Mouse (Mus musculus) thymus, postnatal 4 days (tissue): ENCODE data around the gene Pnrc1.
A peak's percentile ranks its signal among the peaks of the same experiment; 100 is the strongest.

ENCODE experiments used
- DNase-seq: peaks from one replicate; pipeline ENCODE4 v3.0.0; 2021

The Pnrc1 gene

DNA sequence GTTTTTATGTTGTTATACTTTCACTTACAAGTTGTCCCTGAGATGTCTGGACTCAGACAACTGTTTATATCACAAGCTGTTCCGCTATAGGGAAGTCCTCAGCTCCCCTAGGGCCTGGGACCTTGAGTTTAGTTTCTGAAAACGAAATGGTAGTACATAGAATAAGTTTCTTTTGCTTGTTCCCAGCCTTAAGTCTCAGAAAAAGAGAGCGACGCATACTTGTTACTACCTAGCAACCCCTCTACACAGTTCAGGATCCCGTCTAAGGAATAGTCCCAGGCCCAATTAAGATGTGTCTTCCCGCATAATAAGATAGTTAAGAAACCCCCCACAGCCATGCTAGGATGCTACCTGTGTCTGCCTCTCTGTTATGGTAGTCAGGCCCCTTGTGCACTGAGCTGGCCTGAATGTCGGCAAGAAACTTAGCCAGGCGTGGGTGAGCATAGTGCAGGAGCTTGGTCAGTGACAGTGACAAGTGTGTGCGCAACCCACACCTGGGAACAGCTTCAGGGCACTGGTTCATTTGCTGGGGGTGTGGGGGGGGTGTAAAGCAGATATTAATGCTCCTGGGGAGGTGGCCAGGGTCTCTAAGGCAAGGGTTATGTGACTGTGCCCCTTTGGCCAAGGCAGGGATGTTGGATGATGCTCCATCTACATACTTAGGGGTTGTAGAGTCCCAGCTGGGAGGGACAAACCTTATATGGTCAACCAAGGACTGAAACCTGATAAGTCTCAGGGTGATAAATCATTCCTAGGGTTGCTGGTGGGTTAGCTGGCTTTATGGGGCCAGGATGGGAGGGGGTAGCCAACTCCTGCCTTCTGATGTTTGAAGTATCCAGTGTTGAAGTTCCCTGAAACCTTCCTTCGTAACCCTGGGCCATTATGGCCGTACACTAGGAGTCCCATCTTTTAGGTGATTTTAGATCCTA lies 19.3 kb downstream of the Pnrc1 start:
- no peak for DNase-seq

DNA sequence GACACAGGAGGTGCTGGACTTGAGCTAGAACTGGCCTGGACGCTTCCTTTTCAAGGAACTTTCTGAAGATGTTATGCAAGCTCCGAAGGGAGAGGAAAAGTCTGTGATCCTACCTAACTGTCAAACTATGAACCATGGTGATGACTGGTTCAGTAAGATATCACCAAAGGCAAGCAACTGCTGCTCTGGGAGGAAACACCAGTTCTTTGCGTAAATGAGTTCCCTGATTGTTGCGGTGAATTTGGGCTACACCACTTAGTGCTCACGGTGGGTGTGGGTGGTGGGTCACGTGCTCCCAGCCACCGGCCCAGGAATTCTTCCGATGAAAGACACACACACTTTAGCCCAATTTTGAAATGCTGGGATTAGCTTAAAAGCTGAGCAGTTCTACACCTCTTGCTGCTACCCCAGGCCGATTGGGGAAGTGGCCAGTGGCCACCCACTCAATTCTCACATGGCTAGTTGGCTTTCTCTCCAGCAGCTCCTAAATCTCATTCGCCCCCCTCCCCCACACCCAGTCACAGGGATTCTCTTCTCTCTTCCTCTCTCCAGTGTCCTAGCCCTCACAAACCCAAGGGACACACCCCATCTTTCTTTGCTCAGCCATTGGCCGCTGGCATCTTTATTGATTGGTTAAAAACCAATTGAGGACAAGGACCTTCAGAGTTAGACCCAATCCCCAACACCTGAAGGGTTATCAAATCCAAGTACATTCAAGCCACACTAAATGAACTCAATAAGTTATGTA lies 24.8 kb downstream of the Pnrc1 start:
- DNase-seq = no peak

DNA sequence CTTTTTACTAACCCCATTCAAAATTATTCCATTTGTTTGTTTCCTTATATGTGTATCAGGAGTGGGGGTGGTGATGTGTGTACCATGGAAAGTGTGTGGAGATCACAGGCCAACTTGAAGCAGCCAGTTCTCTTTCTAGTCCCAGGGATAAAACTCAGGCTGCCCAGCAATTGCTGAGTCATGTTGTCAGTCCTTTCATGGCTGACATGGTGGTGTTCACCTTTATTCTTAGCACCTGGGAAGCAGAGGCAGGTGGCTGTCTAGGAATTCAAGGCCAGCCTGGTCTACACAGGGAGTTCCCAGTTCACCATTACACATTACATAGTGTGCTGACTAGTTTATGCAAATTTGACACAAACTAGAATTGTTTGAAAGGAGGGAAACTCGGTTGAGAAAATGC lies 27.1 kb downstream of the Pnrc1 start:
- DNase-seq = no peak

DNA sequence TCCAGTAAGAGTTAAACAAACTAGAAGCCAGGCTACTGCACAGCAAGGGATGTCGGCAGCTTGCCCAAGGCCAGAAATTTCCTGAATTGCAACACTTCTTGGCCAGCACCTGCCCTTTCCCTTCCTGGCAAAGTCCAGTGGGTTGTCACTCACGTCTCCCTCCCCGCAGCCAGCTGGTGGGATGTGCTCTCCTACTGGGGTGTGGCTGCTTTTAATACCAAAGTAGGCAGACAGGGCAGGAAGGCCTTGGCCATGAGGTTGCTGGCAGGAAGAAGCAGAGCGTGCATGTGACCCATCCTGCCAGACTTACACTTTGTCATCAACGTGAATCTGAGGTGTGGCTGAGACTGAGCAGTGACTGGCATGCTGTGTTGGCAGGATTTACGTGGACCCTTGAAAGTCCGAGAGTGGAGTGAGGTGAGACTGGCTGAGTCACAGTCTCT lies 28.6 kb downstream of the Pnrc1 start:
- DNase-seq = no peak

DNA sequence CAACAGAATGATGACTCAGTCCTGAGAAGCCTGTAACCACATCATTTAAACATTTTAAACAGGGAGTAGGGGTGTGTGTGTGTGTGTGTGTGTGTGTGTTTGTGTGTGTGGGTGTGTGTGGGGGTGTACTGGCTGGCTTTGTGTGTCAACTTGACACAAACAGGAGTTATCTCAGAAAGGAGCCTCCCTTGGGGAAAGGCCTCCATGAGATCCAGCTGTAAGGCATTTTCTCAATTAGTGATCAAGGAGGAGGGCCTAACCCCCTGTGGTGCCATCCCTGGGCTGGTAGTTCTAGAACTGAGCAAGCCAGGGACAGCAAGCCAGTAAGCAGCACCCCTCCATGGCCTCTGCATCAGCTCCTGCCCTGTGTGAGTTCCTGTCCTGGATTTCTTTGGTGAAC lies 29.7 kb downstream of the Pnrc1 start:
- DNase-seq = no peak

DNA sequence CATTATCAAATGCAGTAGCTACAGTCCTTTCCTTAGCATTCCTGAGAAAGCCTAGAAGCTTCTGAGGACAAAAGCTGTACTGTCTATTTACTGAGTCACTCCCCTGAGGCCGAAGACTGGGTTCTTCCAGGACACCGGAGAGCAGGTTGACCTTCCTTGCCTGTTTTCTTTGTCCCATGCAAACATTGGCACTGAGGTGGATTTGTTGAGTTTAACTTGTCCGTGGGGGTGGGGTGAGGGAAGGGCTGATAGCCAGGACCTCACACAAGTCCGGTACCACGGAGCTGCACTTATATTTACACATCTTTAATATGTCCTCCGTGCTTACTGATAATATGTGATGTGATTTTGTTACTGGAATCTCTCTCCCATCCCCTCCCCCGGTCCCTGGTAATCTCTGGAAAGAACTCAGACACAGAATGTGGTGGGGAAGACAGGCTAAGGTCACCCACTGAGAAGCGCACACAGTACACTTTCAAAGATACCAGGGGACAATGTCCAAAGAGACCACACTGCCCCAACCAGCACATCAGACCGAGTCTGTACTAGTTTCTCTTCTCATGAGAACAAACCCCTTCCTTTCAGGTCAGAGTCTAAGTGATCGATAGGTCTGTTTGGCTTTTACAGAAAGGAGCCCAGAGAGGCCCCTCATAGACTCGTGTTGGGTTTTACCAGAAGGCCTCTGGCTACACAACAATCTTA lies 32.5 kb downstream of the Pnrc1 start:
- no peak for DNase-seq

DNA sequence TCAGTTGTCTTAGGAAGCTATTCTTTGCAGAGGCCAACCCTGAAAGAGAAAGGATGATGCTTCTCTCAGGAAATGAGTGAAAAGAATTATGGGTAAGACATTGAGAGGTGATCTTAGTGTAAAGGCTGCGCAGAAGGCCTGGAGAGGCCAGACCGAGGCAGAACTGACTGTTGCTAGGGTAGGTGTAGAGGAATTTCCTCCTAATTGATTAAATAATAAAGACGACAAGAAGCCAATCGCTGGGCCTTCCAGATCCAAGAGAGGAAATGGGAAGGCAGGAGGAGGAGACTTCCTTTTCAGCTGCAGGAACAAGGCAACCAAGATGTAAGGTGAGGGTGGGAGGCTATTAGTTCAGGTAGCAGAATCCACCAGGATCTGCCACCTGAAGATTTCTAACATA lies 35.3 kb downstream of the Pnrc1 start:
- no peak for DNase-seq

DNA sequence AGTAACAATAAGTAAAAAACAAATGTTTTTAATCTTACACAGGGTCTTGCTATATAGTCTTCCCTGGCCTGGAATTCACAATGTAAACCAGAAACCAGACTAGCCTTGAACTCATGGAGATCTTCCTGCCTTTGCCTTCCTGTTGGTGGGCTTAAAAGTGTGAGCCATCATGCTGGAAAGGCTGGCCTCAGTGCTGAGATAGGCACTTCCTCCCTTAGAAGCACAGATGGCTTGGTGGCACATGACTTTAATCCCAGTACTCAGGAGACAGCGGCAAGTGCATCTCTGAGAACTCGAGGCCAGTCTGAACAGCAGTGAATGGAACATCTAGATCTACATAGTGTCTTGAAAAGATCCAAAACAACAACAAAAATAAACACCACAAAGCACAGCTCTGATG lies 39.1 kb downstream of the Pnrc1 start:
- DNase-seq = no peak

DNA sequence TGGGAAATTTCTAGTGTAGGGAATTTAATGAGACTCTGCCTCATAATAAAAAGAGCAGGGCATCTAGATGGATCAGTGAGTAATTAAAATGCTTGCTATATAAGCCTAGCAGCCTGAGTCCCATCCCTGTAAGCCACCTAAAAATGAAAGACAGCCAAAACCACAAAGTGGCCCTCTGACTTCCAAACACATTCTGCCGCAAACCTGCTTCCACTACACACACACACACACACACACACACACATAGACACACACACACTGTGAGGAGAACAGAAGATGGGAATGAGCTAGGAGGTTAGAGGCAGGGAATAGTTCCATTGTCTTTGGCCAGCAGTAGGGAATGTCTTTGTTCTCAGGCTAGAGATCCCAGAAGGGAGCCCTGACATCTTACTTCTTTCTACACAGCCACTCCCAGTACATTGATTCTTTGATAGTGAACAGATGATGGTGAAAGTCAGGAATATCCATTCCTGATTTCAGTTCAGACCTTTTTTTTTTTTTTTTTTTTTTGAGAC lies 40.2 kb downstream of the Pnrc1 start:
- no peak for DNase-seq

DNA sequence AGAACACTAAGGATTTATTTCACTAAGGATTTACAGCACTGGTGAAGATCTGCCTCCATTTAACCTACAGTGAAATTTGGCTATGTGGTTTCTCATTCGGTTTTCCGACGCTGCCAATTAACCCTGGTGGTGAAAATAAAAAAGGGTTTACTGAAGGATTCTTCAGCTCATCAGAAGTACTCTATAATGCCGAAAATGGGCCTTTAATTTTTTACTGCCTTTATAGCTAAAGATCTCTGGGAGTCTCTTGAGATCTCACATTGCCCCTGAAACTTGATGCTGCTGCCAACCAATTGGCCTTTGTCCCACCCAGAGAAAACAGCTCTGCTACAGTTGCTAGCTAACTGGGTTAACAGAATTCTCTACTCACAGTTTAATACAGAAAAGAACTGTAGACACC lies 41.0 kb downstream of the Pnrc1 start:
- DNase-seq = peak; percentile 29

DNA sequence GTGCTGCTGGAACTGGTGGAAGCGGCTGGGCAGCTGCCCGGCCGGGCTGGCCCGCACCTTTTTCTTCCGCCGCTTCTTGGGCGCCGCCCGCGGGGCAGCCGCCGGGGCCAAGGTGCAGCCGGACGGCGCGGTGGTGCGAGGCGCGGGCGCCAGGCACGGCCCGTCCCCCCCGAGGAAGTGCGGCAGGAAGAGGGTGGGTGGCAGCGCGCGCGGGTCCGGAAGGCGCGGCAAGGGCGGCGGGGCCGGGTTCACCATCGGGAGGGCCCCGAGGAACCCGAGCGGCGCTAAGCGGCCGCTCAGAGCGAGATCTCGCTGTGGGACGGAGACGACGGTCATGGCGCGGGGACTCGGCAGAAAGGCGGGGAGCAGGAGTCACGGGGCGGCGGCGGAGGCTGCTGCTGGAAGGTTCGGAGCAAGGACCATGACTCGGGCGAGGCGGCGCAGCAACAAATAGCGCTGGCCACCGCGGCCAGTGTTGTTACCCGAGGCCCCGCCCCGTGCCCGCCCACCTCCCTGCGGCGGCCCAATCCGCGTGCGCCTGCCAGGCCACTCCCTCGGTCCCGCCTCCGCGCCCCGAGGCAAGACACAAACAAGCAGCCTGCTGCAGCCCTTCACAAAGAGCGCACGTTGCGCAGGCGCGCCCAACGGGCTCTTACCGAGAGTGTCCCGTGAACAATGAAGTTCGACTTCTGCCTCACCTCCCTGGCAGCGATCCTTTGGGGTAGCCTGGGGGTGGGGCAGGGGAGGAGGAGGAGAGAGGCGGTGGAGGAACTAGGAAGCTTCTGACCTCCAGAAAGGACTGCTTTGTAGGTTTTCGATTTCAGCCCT lies 41.7 kb downstream of the Pnrc1 start:
- peak; percentile 99 for DNase-seq

DNA sequence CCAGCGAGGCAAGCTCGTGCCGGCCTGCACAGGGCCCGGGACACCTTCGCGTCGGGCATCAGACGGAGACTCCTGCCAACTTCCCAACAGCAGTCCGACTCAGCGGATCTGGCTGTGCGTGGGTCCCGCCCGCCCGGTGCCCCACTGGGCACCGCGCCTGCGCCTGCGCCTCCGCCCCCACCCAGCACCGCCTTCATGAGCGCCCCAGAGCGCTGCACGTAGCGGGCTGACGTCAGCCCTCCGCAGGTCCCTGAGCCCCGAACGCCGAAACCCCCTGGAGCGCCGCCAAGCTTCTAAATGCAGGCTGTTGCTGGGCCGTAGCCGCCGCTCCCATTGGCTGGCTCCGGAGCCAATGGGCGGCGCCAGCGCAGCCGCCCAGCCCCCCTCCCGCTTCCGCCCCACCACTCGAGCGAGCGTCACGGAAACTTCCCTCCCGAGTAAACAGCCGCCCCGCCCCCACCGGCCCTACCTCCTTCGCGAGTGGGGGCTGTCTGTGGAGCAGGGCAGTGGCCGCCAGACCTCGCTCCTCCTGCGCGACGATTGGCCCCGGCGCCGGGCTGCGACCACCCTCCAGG lies 42.4 kb downstream of the Pnrc1 start:
- DNase-seq = peak; percentile 100

DNA sequence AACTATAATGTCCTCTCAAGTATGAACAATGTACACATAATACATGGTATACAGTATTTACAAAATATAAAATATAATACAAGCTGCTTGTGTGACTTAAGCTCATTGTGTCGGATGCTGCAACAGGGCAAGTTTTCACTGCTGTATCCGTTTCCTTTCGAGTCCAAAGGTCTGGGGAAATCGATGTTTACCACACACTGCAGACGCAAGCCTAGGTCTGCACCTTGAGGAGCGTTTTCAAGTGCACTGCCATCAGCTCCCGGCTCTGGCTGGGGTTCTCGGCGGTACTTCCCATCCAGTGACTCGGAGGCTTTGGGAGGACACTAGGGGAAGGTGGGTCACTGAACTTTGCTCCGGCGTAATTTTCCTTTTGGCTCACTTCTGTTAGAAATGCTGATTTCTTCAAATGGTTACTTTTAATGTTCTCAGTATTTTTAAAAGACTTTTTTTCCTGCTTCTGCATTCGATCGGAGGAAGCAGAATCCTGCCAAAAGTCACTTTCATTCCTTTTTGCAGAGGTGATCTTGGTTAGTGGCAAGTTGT lies 44.0 kb downstream of the Pnrc1 start:
- no peak for DNase-seq

DNA sequence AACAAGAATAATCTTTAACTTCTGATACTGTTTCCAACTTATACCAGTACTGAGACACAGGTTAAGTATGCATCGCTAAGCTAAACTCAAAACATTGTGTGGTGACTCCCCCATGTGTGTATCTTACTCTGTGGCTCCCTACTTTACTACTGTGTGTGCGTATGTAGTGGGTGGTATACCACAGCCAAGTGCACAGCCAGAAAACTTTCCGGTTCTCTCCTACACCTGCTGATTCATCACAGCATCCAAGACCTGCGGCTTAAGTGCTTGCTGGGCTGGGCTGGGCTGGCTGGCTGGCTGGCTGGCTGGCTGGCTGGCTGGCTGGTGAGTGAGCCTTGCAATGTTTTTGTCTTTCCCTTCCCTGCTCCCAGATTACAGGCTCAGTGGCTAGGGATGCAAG lies 46.0 kb downstream of the Pnrc1 start:
- no peak for DNase-seq

DNA sequence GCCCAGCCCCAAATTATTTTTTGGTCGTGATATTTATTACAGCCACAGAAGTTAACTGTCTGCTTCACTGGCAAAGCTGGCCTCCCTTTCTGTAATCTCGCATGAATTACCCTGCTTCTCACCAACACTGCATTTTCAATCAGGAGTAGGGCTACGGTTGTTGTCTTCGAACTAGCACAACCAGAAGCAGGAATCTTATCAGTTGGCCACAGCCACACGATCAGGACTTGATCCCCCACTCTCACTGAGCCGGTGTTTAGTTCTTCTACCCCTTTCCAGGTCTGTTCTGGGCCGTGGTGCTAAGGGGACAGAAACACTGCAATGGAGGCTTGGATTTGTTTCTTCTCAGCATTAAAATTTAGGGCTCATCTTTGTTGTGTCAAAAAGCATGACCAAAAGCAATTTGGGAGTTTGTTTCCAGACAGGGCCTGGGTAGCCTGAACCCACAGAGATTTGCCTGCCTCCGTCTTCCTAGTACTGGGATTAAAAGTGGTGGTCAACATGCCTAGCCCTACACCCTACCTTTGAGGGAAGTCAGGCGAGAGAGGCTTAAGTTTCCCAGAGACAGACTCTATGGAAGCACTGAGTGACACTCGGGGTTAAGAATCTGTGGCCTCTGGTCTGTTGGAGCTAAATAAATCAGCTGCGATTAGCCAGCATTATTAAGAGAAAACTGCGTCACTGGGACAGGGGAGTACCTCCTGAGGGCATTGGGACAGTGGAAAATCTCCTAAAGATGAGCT lies 46.8 kb downstream of the Pnrc1 start:
- no peak for DNase-seq

DNA sequence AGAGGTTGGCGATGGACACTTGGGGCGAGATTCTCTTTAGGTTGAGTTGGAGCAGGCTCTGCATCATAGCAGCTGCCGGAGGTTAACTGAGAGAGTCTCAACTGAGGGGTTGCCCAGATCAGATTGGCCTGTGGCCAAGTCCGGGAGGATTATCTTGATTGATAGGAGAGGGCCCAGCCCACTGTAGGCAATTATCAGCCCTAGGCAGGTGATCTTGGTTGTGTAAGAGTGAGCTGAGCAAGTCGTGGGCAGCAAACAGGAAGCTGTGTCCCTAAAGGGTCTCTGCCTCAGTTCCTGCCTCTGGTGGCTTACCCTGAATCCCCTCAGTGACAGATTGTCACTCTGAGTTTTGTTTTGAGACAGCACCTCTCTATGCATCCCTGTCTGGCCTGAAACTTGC lies 47.4 kb downstream of the Pnrc1 start:
- DNase-seq = no peak

DNA sequence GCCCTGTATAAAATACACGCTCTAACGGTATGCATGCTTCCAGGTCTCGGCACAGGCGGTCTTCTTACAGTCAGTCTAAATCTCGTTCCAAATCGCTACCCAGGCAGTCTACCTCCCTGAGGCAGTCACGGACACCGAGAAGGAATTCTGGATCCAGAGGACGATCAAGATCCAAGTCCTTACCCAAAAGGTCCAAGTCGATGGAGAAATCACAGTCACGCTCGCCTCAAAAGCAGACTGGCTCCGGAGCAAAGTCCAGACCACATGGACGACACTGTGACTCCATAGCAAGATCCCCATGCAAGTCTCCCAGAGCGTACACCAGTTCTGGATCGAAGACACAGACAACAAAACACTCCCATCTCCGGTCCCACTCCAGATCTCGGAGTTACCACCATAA lies 59.1 kb downstream of the Pnrc1 start:
- DNase-seq = no peak

DNA sequence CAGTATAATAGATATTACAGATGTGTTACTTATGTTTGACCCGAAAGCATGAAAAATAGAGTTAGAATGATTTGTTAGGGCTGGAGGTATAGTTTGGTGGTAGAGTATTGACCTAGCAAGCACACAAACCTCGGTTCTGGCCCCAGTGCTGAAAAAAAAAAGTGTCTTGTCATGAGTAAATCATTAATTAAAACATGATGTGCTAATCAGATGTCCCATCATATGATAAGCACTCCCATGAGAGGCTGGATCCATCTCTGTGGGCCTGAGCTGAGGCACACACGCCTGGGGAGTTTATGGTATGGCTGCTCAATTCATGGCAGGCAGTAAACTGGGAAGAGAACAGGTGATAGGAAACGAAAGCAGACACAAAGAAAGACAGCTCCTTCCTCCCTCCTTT lies 60.3 kb downstream of the Pnrc1 start:
- no peak for DNase-seq

DNA sequence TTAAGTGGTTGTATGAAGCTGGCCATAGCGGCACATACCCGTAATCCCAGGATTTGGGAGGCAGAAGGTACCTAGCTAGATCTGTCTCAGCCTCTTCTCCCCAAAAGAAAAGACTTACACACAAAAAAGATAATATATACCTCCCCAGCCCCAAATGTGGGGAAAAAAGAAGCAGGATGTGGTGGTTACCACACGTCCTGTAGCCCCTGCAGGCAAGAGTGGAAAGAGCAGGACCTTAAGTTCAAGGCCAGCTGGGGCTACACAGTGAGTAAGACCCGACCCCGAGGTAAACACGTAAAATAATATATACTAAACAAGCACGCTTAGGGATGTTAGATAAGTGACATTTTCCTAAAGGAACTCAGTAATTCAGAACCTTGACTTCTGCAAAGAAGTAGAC lies 62.8 kb downstream of the Pnrc1 start:
- peak; percentile 33 for DNase-seq

DNA sequence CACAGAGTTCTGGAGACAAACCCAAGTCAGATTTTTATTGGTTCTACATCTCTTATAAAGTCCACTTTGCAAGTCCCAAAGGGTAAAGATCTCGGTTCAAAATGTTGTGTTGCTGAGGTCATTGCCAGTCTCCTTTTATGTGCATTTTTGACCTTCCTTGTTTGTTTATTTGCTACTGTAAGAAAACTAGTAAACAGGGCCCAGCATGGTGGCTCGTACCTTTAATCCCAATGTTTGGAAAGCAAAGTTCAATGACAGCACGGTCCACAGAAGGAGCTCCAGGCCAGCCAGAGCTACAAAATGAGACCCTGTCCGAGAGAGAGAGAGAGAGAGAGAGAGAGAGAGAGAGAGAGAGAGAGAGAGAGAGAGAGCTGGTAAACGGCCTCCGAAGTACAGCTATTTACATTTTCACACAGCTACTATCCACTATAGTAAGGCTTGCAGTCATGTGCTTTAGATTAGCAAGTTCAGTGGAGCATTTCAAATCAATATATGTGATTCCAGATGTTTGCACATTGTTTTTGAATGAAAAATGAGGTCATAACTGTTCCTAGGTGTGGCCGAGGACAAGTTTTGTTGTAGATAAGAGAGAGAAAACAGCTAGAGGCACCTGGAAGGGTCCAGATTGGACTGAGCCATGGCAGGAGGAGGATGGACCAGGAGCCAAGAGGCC lies 65.8 kb downstream of the Pnrc1 start:
- DNase-seq = no peak
